Comparison of ENCODE assay signal across 18 mouse cellular contexts in the genomic region with DNA sequence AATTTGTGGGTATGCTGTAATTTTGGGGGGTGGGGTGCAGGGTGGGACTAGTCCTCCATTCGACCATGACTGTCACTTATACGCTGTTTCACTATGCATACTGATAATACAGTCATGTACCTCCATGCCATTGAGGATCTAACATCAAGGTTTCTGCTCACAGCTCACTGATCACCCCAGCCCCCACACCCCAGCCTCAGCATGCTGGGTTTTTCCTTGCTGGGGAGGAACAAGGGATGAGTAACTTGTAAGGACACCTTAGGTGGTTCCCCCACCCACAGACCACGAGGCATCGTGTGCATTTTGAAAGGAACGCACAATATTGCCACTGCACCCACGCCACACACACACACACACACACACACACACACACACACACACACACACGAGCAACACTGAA.
DNase-seq lines count a peak whose midpoint lies in the region; ATAC-seq lines count a peak whose summit lies in the region.
"Had no signal": no experiment of that assay in that cellular context is flagged by ENCODE, and none has a peak within 500 bp of the region (broad histone marks: within the 10 kb centered on the region; RNA-seq: fewer than 3 reads in every experiment).

No protein-coding gene starts in this region.

- DNase-seq in left cerebral cortex, adult 18-20 months (ENCODE audit: low spot score in 2 of 2) = peak; percentile 32 to 55
- no peak for DNase-seq in left cerebral cortex, adult 9 months (ENCODE audit: low spot score in 2 of 2)
- DNase-seq in A20 (ENCODE audit: low read depth, low spot score) = peak; percentile 25
- DNase-seq in T-cell, adult 2 months (ENCODE audit: low spot score) = peak; percentile 65
- DNase-seq in cerebellum, adult 11 months = no peak
- no peak for DNase-seq in adrenal gland, adult 2 months
- no peak for DNase-seq in cerebellum, postnatal 4 days (ENCODE audit: low spot score in 2 of 2)
- DNase-seq: cerebellum, adult 9-11 months; gastrocnemius, postnatal 25 days; kidney, postnatal 4 days; layer of hippocampus, adult 9-11 months; lung, embryonic 14.5 days; lung, postnatal 4 days; right cerebral cortex, adult 18-20 months had no signal

- peak; percentile 27; the same call in 1 of the 2 replicates for ATAC-seq in neutrophil, adult 5-6 weeks (ENCODE audit: extremely low read depth, insufficient number of reproducible peaks, low FRiP score, poor library complexity, severe bottlenecking)
- ATAC-seq: forebrain, embryonic 14.5 days; intestine, embryonic 15.5 days; liver, embryonic 12.5 days had no signal

Comparison
In these comparisons a context has a peak if more than half of its experiments do, and no peak if none do; other contexts are left out.
1. DNase-seq: peak in left cerebral cortex, adult 18-20 months (2 of 2), A20 (single experiment) and T-cell, adult 2 months (single experiment); none in left cerebral cortex, adult 9 months (0 of 2), cerebellum, adult 11 months (single experiment), adrenal gland, adult 2 months (single experiment) and cerebellum, postnatal 4 days (0 of 2).